Mouse (Mus musculus) megakaryocyte, embryonic 14.5 days (primary cell): ENCODE results near the gene Cfap44. TPM values are rescaled to one million over a fixed set of nuclear protein-coding genes. Genes with fewer than 3 reads are reported as not detected.

Source experiments
- H3K27me3 ChIP-seq: replicated peaks from 2 replicates; pipeline ENCODE3; 2012; ENCODE audit warnings: inconsistent platforms
- H3K36me3 ChIP-seq: replicated peaks from 2 replicates; pipeline ENCODE3; 2012; ENCODE audit warnings: low read length, inconsistent platforms, mixed read lengths
- H3K4me1 ChIP-seq: 2 replicates; pipeline ENCODE4 v1.6.1; 2012; ENCODE audit warnings: inconsistent platforms
- H3K4me3 ChIP-seq: replicated peaks from 2 replicates; pipeline ENCODE3; 2012; ENCODE audit warnings: moderate library complexity, mild to moderate bottlenecking, inconsistent platforms
- H3K9me3 ChIP-seq: 2 replicates; pipeline ENCODE4 v1.6.1; 2012; ENCODE audit warnings: inconsistent platforms
- FLI1 ChIP-seq: IDR thresholded peaks from 2 replicates; pipeline ENCODE4 v1.6.1; 2012; ENCODE audit warnings: low read length, inconsistent platforms, mixed read lengths
- GATA1 ChIP-seq: IDR thresholded peaks from 3 replicates; pipeline ENCODE4 v1.6.1; 2012; ENCODE audit warnings: mixed read lengths, low read length, inconsistent platforms, borderline replicate concordance
- polyA plus RNA-seq: library from polyadenylated mRNA; stranded (reverse); fragments of >175 nt; gene quantifications from 2 replicates; pipeline ENCODE4 v1.2.3, GENCODE M21; 2012; ENCODE audit warnings: low replicate concordance; ENCODE audit not compliant: insufficient read depth

Gene Cfap44
- polyA plus RNA-seq, 1 experiment = not detected

GRCm38 (mm10) chr16:44475682-44476375 lies 81.2 kb downstream of the Cfap44 start:
- TF ChIP-seq FLI1 = no peak
- TF ChIP-seq GATA1 = no peak
- Histone ChIP-seq H3K4me1 (no peaks in the 10 kb centered on the region), H3K36me3 (no peaks in the 10 kb centered on the region), H3K4me3 (no peak overlapping the region), H3K9me3 (no peaks in the 10 kb centered on the region), H3K27me3 (peaks cover 13% of the 10 kb centered on the region)

DNA sequence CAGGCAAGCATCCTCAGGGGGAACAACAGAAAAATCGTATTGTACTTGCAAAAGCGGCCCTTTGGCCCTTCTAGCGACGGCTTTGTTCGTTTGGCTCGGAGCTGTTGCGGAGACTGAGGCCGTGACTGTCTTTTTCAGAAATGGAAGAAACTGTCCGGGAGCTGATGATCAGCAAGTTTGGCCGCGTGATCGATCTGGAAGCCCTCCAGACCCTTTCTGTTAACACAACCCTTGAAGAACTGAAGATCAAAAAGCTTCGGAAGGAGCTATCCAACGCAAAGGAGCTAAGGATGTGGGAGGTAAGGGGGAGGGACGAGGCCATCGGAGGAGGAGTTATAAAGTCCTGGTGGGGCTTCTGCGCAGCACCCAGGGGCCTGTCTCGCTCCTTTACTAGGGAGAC lies 84.2 kb downstream of the Cfap44 start:
- Histone ChIP-seq H3K9me3 (no peaks in the 10 kb centered on the region), H3K27me3 (peaks cover 29% of the 10 kb centered on the region), H3K36me3 (no peaks in the 10 kb centered on the region), H3K4me3 (no peak overlapping the region), H3K4me1 (no peaks in the 10 kb centered on the region)
- TF ChIP-seq GATA1 (no peak), FLI1 (no peak)

DNA sequence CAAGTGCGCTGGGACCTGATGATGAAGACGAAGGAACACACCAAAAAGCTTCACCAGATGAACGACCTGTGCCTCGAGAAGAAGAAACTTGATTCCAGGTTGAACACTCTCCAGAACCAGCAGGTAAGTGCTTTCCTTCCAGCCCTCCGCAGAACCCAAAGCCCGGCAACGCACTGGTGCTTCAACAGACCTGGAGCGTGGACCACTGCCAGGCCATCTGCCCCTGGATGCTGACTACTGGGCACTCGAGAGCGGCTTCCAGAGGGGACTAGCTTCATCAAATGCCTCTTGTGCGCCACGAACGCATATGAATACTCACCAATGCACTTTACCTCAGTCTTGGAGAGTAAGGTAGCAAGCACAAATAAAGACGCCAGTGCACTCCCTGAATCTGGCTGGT lies 85.3 kb downstream of the Cfap44 start:
- Histone ChIP-seq H3K9me3 (no peaks in the 10 kb centered on the region), H3K4me1 (no peaks in the 10 kb centered on the region), H3K4me3 (no peak overlapping the region), H3K27me3 (peaks cover 29% of the 10 kb centered on the region), H3K36me3 (no peaks in the 10 kb centered on the region)
- no peak for TF ChIP-seq GATA1
- TF ChIP-seq FLI1 = no peak

- H3K9me3 ChIP-seq = no peaks in the 10 kb centered on the region
- H3K4me1 ChIP-seq = no peaks in the 10 kb centered on the region
- no peak for TF ChIP-seq FLI1
- H3K36me3 ChIP-seq = no peaks in the 10 kb centered on the region
- no peak overlapping the region for H3K4me3 ChIP-seq
- peaks cover 31% of the 10 kb centered on the region for H3K27me3 ChIP-seq
These were observed 86.0 kb downstream of the Cfap44 start for GRCm38 (mm10) chr16:44480616-44481015.

- Histone ChIP-seq H3K9me3 (no peaks in the 10 kb centered on the region), H3K4me1 (no peaks in the 10 kb centered on the region), H3K36me3 (no peaks in the 10 kb centered on the region), H3K27me3 (peaks cover 35% of the 10 kb centered on the region), H3K4me3 (no peak overlapping the region)
- TF ChIP-seq GATA1 (no peak), FLI1 (no peak)
These were observed 87.3 kb downstream of the Cfap44 start for GRCm38 (mm10) chr16:44481599-44482593.

DNA sequence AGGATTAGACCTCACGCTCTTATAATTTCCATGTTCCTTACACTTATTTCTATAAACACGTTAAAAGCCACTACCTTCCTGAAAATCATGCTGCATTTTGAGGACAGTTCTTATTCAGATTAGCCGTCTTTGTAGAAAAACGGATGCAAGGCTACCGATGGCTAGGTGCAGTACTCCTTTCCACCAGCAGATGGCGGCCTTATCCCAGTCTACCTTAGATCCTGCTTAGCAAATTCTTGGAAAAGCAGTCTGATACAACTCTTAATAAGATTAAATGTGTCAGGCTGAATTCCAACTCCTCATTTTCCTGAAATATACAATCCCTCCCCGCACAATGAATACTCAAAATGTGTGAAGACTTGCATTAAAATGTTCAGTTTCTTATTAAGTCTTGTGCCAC lies 89.5 kb downstream of the Cfap44 start:
- Histone ChIP-seq H3K27me3 (peaks cover 42% of the 10 kb centered on the region), H3K36me3 (no peaks in the 10 kb centered on the region), H3K4me1 (no peaks in the 10 kb centered on the region), H3K4me3 (no peak overlapping the region), H3K9me3 (no peaks in the 10 kb centered on the region)
- no peak for TF ChIP-seq GATA1
- TF ChIP-seq FLI1 = no peak

GRCm38 (mm10) chr16:44484831-44485230 lies 90.2 kb downstream of the Cfap44 start:
- Histone ChIP-seq H3K4me3 (no peak overlapping the region), H3K27me3 (peaks cover 43% of the 10 kb centered on the region), H3K36me3 (no peaks in the 10 kb centered on the region), H3K9me3 (no peaks in the 10 kb centered on the region), H3K4me1 (no peaks in the 10 kb centered on the region)
- no peak for TF ChIP-seq GATA1
- TF ChIP-seq FLI1 = no peak

- Histone ChIP-seq H3K36me3 (no peaks in the 10 kb centered on the region), H3K27me3 (peaks cover 47% of the 10 kb centered on the region), H3K4me1 (no peaks in the 10 kb centered on the region), H3K4me3 (no peak overlapping the region), H3K9me3 (no peaks in the 10 kb centered on the region)
- no peak for TF ChIP-seq FLI1
- TF ChIP-seq GATA1 = no peak
These were observed 91.1 kb downstream of the Cfap44 start for GRCm38 (mm10) chr16:44485691-44486090.

- Histone ChIP-seq H3K36me3 (no peaks in the 10 kb centered on the region), H3K27me3 (peaks cover 44% of the 10 kb centered on the region), H3K9me3 (no peaks in the 10 kb centered on the region), H3K4me3 (no peak overlapping the region), H3K4me1 (peaks cover 7% of the 10 kb centered on the region)
- TF ChIP-seq GATA1 (no peak), FLI1 (no peak)
These were observed 92.0 kb downstream of the Cfap44 start for GRCm38 (mm10) chr16:44486612-44487011.

DNA sequence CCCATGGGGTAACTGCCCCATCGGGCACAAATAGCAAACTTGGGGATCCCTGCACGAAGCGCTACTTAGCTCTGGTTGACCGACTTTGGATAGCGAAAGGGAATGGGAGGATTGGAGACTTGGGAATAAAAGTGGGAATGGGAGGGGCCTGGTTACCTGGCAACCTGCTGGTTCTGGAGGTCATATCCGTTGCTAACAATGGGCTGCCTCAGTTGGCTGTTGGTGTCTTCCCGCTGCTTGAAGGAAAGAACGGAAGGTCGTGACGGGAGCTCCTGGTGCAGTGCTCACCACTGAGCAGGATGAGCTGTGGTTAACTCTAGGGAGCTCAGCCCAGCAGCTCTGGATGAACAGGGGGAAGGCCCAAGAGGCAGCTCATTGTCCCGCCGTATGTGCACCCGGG lies 92.6 kb downstream of the Cfap44 start:
- TF ChIP-seq FLI1 (no peak), GATA1 (no peak)
- peaks cover 7% of the 10 kb centered on the region for H3K4me1 ChIP-seq
- H3K27me3 ChIP-seq = peaks cover 44% of the 10 kb centered on the region
- no peaks in the 10 kb centered on the region for H3K9me3 ChIP-seq
- no peaks in the 10 kb centered on the region for H3K36me3 ChIP-seq
- H3K4me3 ChIP-seq = no peak overlapping the region
